Mouse (Mus musculus) ZHBTc4 (cell line): ENCODE data around the gene Ptf1a.

ENCODE experiments used
- DNase-seq: peaks from one replicate; pipeline ENCODE4 v3.0.0-alpha.2; 2011; ENCODE audit warnings: low read depth, low spot score

Gene Ptf1a

GRCm38 (mm10) chr2:19444931-19445831 is at the start of gene Ptf1a:
TSS of gene Ptf1a (plus strand) at chr2:19445663.
- peak; percentile 65 for DNase-seq

- DNase-seq, result no peak
These were observed 40.1 kb upstream of the Ptf1a start for GRCm38 (mm10) chr2:19405409-19405808.

- no peak for DNase-seq
These were observed 38.9 kb upstream of the Ptf1a start for GRCm38 (mm10) chr2:19406531-19406930.

GRCm38 (mm10) chr2:19414222-19414965 is 31.1 kb upstream of the Ptf1a start:
- DNase-seq, result peak; percentile 76

GRCm38 (mm10) chr2:19415063-19415521 is 30.4 kb upstream of the Ptf1a start:
- peak; percentile 82 for DNase-seq

GRCm38 (mm10) chr2:19416066-19416465 is 29.4 kb upstream of the Ptf1a start:
- no peak for DNase-seq

- no peak for DNase-seq
These were observed 25.6 kb upstream of the Ptf1a start for GRCm38 (mm10) chr2:19419686-19420345.

GRCm38 (mm10) chr2:19422226-19422625 is 23.2 kb upstream of the Ptf1a start:
- DNase-seq, result no peak

- DNase-seq, result no peak
These were observed 22.4 kb upstream of the Ptf1a start for GRCm38 (mm10) chr2:19423086-19423485.

GRCm38 (mm10) chr2:19429031-19429430 is 16.4 kb upstream of the Ptf1a start:
- peak; percentile 68 for DNase-seq

- no peak for DNase-seq
These were observed 15.5 kb upstream of the Ptf1a start for GRCm38 (mm10) chr2:19429691-19430690.

GRCm38 (mm10) chr2:19430746-19431145 is 14.7 kb upstream of the Ptf1a start:
- peak; percentile 46 for DNase-seq

GRCm38 (mm10) chr2:19431186-19431585 is 14.3 kb upstream of the Ptf1a start:
- DNase-seq, result peak; percentile 78

- peak; percentile 47 for DNase-seq
These were observed 13.7 kb upstream of the Ptf1a start for GRCm38 (mm10) chr2:19431614-19432323.

GRCm38 (mm10) chr2:19444346-19444745 is 1.1 kb upstream of the Ptf1a start:
- no peak for DNase-seq

GRCm38 (mm10) chr2:19445871-19446501 is 523 bp downstream of the Ptf1a start:
- peak; percentile 56 for DNase-seq

- no peak for DNase-seq
These were observed 1.3 kb downstream of the Ptf1a start for GRCm38 (mm10) chr2:19446746-19447145.

- peak; percentile 42 for DNase-seq
These were observed 2.7 kb downstream of the Ptf1a start for GRCm38 (mm10) chr2:19448042-19448700.

GRCm38 (mm10) chr2:19449308-19449707 is 3.8 kb downstream of the Ptf1a start:
- DNase-seq, result no peak
